Mouse (Mus musculus): ENCODE data around the gene Abca14.
"Not testable (repeated sequence)": the region's sequence is repeated elsewhere in the genome, so short reads cannot be mapped to it uniquely, and the experiment has no call there.

Abca14 gene

DNA sequence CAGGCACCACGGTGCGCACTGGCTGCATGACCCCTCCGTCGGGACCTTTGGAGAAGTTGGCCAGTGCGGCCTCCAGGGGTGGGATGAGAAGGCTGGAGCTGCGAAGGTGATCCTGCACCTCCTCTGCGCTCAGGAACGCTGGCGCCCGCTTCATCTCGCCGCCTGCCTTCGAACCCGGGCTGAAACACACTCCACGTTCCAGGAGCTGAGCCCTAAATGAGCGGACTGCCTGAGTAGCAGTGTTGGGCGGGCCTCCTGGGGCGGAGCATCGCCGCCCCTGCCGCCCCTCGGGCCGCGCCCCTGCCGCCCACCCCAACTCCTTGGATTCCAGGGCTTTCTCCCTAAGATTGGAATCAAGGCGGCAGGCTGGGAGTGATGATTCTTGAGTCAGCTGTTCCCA is 2.0 kb upstream of the Abca14 start, which contains the start of gene Crym:
Crym (minus strand) TSS at position 341 of the 400 bp plus-strand sequence.
- DNase-seq (ENCODE audit: low spot score in 2 of 2), result peak in 1 of 2 experiments; percentile 28

DNA sequence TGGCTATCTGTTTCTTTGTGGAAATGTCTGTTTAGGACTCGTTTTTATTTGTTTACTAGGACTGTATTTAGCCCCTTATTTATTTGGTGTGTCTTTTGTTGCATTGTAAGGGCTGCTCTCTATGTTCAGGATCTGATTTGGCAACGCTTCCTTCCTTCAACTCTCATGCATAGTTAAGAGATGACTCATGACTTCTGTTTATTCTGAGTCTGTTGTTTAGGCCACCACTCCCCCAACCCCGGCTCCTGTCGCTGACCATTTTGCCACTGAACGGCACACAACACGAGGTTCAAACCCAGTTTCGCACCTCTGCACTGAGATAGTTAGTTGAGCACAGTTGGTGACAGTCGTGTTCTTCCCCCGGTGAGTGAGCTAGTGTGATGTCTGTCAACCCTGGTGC is 2.2 kb downstream of the Abca14 start:
- DNase-seq (ENCODE audit: low spot score in 2 of 2), result no peak

DNA sequence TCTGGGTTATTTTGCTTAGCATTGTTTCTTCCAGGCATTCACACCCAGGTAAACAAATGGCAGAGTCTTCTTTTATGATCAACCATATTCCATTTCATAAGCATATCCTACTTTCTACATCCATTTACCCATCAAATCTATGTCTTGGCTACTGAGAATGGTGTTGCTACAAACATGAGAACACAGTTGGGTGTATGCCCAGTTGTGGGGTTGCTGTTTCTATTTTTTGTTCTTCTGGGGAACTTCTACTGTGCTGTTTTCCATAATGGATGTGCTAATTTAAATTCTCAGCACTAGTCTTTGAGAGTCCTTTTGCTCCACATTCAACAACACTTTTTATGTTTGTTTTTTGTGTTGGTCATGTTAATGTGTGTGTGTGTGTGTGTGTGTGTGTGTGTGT is 24.8 kb downstream of the Abca14 start:
- peak; percentile 23 to 71 for DNase-seq (ENCODE audit: low spot score in 2 of 2)

DNA sequence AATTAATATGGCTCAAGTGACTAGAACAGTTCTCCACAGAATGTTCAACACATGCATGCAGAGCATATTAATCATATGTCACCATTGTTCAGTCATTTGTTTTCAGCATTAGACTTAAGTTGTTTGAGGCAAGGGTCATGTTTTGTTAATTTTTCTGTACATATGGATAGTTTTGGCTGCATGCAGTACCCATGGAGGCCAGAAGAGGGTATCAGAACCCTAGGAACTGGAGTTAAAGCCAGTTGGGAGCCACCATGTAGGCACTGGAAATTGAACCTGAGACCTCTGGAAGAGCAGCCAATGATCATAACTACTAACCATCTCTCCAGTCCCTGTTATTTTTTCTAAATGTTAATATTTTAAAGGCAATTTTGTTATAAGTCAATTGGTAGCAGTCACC is 37.3 kb downstream of the Abca14 start:
- no peak for DNase-seq (ENCODE audit: low spot score in 2 of 2)

DNA sequence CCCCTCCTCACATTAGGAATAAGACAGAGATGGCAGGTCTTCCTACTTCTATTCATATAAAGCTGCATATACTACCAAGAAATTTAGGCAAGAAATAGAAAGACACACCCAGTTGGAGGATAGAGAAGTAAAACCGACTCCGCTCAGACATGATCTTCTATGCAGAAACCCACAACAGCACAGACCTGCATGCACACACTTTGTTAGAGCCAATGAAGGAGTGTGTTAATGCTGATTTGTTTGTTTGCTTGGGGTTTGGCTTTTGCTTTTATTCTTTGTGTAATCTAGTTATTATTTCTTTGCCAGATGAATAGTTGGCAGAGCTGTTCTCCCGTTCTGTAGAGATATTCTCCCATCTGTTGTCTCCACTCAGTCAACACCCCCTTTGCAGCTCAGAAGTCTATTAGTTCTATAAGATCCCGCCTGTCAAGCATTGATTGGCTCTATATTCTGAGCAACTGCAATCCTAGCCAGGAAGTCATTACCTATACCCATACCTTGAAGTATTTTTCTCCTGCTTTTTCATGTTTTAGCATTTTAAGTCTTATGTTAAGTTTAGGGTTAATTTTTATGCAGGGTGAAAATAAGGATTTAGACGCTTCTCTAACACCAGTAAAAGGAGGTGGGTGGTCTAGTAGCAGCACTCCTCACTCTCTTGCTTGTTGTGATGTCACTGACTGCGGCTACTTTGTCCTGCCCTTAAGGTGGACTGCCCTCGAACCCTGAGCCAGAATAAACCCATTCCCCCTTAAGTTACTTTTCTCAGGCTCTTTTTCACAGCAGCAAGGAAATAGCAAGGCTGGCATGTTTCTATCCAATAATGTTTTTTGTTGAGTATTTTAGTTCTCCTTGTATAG is 67.6 kb downstream of the Abca14 start:
- DNase-seq (ENCODE audit: low spot score in 2 of 2), result no peak

DNA sequence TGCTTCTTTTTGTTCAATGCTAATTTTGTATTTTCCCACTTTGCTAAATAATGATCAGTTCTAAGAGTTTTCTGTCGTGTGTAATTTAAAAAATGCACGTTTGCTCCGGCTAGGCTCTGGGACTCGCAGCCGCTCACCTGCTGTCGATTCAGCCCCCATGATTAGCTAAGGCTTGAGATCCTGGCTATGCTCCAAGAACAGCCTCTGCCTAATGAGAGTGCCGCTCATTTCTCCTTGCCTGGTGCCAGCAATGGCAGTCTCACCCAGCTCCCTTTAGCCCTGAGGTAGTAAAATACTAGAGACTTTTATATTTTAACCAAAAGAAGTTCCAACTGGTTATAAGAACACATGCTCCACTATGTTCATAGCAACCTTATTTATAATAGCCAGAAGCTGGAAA is 68.3 kb downstream of the Abca14 start:
- peak in 1 of 2 experiments; percentile 1 for DNase-seq (ENCODE audit: low spot score in 2 of 2)

DNA sequence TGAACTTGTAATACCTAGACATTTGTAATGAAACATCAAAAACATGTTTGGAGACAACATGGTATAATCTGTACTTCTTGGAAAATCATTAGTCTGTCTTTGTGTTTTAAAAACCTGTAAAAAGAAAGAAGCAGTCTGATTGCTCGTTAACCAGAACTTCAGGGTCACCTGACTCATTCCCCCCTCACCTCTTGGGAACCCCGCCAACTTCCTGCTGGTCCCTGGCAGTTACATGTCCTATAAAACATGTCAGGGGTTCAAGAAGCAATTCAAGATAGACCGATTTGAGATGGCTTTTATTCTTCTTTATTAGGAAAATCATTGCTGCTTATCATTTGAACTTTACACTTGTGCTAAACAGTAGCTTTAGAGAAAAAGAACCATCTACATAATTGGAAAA is 81.5 kb downstream of the Abca14 start:
- DNase-seq (ENCODE audit: low spot score in 2 of 2), result no peak

DNA sequence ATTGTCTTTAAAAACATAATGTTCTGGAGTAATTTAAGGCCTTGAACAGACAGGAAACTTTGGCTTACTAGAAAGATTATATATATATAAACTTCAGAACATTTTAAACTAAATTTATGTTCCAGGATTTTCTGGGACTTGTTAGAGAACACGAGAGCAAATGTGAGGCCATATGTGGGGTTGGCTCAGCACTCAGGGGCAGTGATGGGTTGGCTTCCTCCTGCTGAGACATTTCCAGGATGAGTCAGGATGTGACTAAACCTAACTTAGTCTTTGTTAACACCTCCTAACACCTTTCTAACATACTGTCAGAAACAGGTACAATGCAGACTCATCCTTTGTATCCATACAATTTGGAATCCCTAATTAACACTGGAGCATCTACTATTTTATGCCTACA is 112.3 kb downstream of the Abca14 start:
- peak; percentile 33 to 43 for DNase-seq (ENCODE audit: low spot score in 2 of 2)

DNA sequence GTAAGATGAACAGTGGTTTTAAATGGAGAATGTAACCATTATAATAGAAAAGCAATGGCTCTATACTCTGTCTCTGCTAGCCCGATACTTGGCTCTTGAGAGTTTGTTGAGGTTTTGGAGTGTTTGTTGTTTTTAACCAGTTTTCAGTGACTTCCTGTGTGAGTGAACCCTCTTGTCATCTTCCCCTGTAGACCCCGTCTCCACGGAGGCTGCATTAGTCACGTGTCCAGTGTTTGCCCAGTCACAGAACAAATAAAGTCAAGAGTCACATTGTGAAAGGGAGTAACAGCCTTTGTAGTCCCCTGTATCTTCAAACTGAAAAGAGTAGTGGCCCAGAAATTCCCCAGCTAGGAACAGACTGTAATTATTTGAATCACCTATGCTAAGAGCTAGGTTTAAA is 119.2 kb downstream of the Abca14 start:
- no peak for DNase-seq (ENCODE audit: low spot score in 2 of 2)

DNA sequence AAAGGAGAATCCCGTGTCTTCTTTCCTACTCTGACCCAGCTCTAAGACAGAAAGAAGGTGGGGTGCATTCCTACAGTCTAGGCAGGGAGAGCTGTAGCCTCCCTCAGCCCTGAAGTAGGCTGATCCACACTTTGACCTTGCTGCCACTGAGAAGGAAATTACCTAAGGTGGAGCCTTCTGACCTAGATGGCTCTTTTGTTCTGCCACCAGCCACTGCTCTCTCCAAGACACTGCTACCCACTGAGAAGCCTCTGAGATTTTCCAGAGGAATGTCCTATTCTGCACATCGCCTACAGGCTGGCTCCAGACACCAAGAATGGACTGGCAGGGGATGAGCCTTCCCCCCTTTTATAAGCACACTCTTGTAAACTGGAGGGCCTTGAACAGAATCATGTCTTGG is 122.2 kb downstream of the Abca14 start:
- DNase-seq (ENCODE audit: low spot score in 2 of 2), result not testable (repeated sequence)

DNA sequence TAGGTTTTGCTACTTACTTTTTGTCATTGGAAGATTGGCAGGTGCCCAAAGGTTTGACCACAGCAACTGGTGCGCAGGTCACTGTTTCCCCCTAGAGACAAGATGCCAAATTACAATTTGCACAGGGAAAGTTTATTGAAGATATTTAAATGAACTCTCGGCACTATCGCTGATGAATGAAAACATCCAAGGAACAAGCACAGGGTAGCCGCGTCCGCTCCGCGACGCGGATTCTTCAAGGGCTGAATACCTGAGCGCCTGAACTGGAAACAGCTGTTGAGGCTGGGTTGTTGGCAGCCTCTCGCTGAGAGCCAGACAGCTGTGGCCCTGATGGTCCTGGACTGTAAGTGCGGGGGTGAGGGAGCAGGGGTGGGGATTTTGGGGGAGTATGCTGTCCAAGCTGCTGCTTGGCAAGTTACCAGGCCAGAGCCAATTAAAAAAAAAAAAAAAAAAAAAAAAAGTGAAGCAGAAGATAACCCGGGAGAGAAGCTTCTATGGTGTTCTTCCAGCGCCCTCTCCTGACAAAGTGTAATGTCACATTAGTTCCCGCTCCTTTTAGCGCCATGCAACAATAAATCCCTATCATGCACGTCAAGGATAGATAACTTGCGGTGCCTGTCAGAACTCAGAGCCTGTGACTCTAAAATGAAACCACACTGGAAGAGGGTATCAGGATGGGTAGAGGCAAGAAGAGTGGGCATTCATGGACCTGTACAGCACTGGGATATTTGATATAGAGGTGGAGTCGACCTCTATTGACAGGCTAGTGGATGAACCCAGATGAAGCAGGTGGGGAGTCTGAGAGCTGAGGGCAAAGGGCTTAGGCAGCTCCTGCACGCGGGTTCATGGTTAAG is 123.7 kb downstream of the Abca14 start:
- peak; percentile 24 to 73 for DNase-seq (ENCODE audit: low spot score in 2 of 2)

DNA sequence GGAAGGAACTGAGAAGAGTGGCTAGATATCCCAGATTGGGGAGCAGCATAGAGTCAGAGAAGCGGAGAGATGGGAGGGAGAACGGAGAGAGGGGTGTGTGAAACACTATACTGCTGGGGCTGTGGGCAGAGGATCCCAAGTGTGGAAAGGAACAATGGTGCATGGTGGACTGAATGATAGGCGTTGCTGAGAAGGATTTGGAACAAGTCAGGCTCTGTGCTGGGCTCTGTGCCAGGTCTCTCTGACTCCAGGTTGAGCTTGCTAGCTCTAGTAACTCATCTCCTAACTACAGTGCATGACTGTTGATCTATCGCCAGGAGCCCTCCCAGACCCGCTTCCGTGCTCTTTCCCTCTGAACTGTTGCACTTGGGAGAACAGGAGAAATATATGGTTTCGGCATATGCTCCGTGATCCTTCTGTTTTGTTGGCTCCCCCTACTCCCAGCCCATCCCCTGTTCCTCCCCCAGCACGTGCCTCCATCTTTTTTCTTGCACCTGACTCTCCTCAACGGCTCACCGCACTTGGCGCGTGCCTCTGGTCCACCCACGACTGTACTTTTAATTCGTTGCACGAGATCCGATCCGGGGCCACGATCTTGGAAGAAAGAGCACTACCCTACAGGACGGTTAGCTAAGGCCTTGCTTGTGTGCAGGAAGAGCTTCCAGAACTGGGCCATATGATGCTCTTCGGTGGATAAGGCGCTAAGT is 124.5 kb downstream of the Abca14 start, which contains the start of gene Abca15:
Abca15 (plus strand) TSS at position 584 of the 707 bp plus-strand sequence.
- peak in 1 of 2 experiments; percentile 14 for DNase-seq (ENCODE audit: low spot score in 2 of 2)

DNA sequence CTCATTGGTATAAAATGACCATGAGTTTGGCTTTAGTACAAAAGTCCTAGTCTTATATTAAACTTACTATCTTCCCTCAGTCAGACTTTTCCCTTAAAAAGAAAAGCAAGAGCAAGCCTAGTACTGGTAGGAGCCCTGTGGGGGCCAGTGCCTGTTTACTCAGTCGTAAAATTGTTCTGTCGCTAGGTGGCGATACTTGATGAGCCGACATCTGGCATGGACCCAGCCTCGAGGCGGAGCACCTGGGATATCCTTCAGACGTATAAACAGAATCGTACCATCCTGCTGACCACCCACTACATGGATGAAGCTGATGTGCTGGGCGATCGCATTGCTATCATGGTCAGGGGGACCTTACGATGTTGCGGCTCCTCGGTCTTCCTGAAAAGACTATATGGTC is 157.4 kb downstream of the Abca14 start:
- DNase-seq (ENCODE audit: low spot score in 2 of 2), result no peak
